Mouse (Mus musculus): ENCODE measurements around the gene Sgms2. TPM values are rescaled to one million over a fixed set of nuclear protein-coding genes. Genes with fewer than 3 reads are reported as not detected.
"Not testable (repeated sequence)": the region's sequence is repeated elsewhere in the genome, so short reads cannot be mapped to it uniquely, and the experiment has no call there.

Sgms2 gene
- polyA plus RNA-seq, 1 experiment: 8.6 TPM

DNA sequence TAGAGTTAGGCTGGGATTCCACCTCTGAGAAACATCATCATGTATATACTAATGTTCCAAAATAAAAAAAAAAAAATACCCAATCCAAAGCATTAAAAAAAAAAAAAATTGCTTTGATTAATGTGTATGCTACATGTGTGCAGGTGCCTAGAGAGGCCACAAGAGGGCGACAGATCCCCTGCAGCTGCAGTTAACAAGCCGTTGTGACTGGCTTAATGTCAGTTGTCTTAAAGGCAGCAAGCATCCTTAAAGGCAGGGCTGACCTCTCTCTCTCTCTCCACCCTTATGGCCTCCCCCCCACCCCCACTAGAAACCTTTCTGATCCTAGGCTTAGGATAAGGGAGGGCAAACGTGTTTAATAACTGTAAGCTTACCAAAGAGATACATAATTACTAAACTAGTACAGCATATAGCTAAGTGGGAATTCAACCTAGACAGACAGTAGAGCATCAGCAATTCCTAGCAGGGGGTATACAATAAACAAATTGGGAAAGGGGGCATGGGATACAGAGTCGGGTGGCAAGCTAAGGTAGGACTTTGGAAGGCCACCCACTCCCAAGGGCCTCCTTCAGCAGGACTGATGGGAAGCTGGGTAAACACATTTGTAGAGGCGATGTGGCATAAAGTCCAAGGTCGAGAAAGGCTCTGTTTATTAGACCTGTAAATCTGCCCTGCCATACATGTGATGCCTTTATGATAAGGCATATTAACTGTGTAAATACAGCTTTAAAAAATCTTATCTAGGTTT is 143.2 kb downstream of the Sgms2 start:
- Histone ChIP-seq H3K4me3 (ENCODE audit: insufficient read depth, poor library complexity, severe bottlenecking) (no peak overlapping the region), H3K79me3 (ENCODE audit: low read depth) (no peaks in the 10 kb centered on the region), H3K79me2 (ENCODE audit: control insufficient read depth, insufficient read depth) (peaks cover 8% of the 10 kb centered on the region), H3ac (ENCODE audit: control insufficient read depth, insufficient read length, low read depth) (no peak overlapping the region), H3K27me3 (ENCODE audit: control insufficient read depth, insufficient read depth, insufficient read length) (no peaks in the 10 kb centered on the region), H3K36me3 (ENCODE audit: control insufficient read depth, insufficient read depth) (no peaks in the 10 kb centered on the region)
- TF ChIP-seq USF1 (IDR thresholded peaks at IDR 0.05; ENCODE audit: low read depth) (no peak), CTCF (IDR thresholded peaks at IDR 0.05; ENCODE audit: control insufficient read depth, insufficient read depth, insufficient read length) (peak; percentile 43)

DNA sequence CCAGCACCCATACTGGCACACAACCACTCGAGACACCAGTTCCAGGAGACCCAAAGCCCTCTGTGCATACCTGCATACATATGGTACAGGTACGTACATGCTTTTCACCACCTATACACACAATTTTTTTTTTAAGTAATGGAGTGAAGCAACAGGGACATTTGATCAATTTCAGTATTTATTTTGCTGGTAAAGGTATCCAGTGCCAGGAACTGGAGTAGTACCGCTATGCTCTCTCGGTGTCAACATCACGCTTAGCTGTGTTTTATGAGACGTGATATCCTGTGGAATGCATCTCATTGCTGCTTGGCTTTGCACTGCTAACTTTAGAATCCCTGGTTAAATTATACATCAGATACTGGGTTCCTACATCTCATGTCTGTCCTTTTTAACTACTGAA is 145.3 kb downstream of the Sgms2 start:
- Histone ChIP-seq H3K27me3 (ENCODE audit: control insufficient read depth, insufficient read depth, insufficient read length) (no peaks in the 10 kb centered on the region), H3K4me3 (ENCODE audit: insufficient read depth, poor library complexity, severe bottlenecking) (no peak overlapping the region), H3K79me3 (ENCODE audit: low read depth) (no peaks in the 10 kb centered on the region), H3ac (ENCODE audit: control insufficient read depth, insufficient read length, low read depth) (no peak overlapping the region), H3K79me2 (ENCODE audit: control insufficient read depth, insufficient read depth) (peaks cover 8% of the 10 kb centered on the region), H3K36me3 (ENCODE audit: control insufficient read depth, insufficient read depth) (no peaks in the 10 kb centered on the region)
- no peak for TF ChIP-seq CEBPB (IDR thresholded peaks at IDR 0.05; ENCODE audit: low read depth)
- no peak for TF ChIP-seq CTCF (IDR thresholded peaks at IDR 0.05; ENCODE audit: control insufficient read depth, insufficient read depth, insufficient read length)
- no peak for TF ChIP-seq FOSL1 (IDR thresholded peaks at IDR 0.05; ENCODE audit: insufficient read depth, low read length, poor library complexity, severe bottlenecking)
- no peak for TF ChIP-seq MYOD1 (IDR thresholded peaks at IDR 0.05; ENCODE audit: control insufficient read depth, insufficient read length, low read depth)
- no peak for TF ChIP-seq USF1 (IDR thresholded peaks at IDR 0.05; ENCODE audit: low read depth)
- TF ChIP-seq MAX (IDR thresholded peaks at IDR 0.05): no peak
- TF ChIP-seq MYOG (IDR thresholded peaks at IDR 0.05; ENCODE audit: control insufficient read depth, extremely low read depth, insufficient read length): no peak

GRCm38 (mm10) chr3:131343311-131343710 is 147.9 kb downstream of the Sgms2 start:
- TF ChIP-seq MYOD1 (IDR thresholded peaks at IDR 0.05; ENCODE audit: control insufficient read depth, insufficient read length, low read depth) (no peak), CTCF (IDR thresholded peaks at IDR 0.05; ENCODE audit: control insufficient read depth, insufficient read depth, insufficient read length) (no peak), USF1 (IDR thresholded peaks at IDR 0.05; ENCODE audit: low read depth) (no peak), CEBPB (IDR thresholded peaks at IDR 0.05; ENCODE audit: low read depth) (no peak), MAX (IDR thresholded peaks at IDR 0.05) (no peak), FOSL1 (IDR thresholded peaks at IDR 0.05; ENCODE audit: insufficient read depth, low read length, poor library complexity, severe bottlenecking) (no peak), MYOG (IDR thresholded peaks at IDR 0.05; ENCODE audit: control insufficient read depth, extremely low read depth, insufficient read length) (no peak)
- H3K79me3 ChIP-seq (ENCODE audit: low read depth): no peaks in the 10 kb centered on the region

GRCm38 (mm10) chr3:131340885-131341284 is 150.3 kb downstream of the Sgms2 start:
- Histone ChIP-seq H3K36me3 (ENCODE audit: control insufficient read depth, insufficient read depth) (peaks cover 7% of the 10 kb centered on the region), H3K79me2 (ENCODE audit: control insufficient read depth, insufficient read depth) (no peaks in the 10 kb centered on the region), H3K79me3 (ENCODE audit: low read depth) (no peaks in the 10 kb centered on the region), H3ac (ENCODE audit: control insufficient read depth, insufficient read length, low read depth) (no peak overlapping the region), H3K27me3 (ENCODE audit: control insufficient read depth, insufficient read depth, insufficient read length) (no peaks in the 10 kb centered on the region), H3K4me3 (ENCODE audit: insufficient read depth, poor library complexity, severe bottlenecking) (no peak overlapping the region)
- no peak for TF ChIP-seq CEBPB (IDR thresholded peaks at IDR 0.05; ENCODE audit: low read depth)
- TF ChIP-seq USF1 (IDR thresholded peaks at IDR 0.05; ENCODE audit: low read depth): no peak
- TF ChIP-seq MYOD1 (IDR thresholded peaks at IDR 0.05; ENCODE audit: control insufficient read depth, insufficient read length, low read depth): no peak
- no peak for TF ChIP-seq MYOG (IDR thresholded peaks at IDR 0.05; ENCODE audit: control insufficient read depth, extremely low read depth, insufficient read length)
- TF ChIP-seq MAX (IDR thresholded peaks at IDR 0.05): no peak
- TF ChIP-seq FOSL1 (IDR thresholded peaks at IDR 0.05; ENCODE audit: insufficient read depth, low read length, poor library complexity, severe bottlenecking): no peak
- TF ChIP-seq CTCF (IDR thresholded peaks at IDR 0.05; ENCODE audit: control insufficient read depth, insufficient read depth, insufficient read length): no peak

More at GRCm38 (mm10) chr3:131343311-131343710, 147.9 kb downstream of the Sgms2 start:
- no peaks in the 10 kb centered on the region for H3K27me3 ChIP-seq (ENCODE audit: control insufficient read depth, insufficient read depth, insufficient read length)
- peaks cover 7% of the 10 kb centered on the region for H3K36me3 ChIP-seq (ENCODE audit: control insufficient read depth, insufficient read depth)
- H3K4me3 ChIP-seq (ENCODE audit: insufficient read depth, poor library complexity, severe bottlenecking): no peak overlapping the region
- no peak overlapping the region for H3ac ChIP-seq (ENCODE audit: control insufficient read depth, insufficient read length, low read depth)
- H3K79me2 ChIP-seq (ENCODE audit: control insufficient read depth, insufficient read depth): peaks cover 8% of the 10 kb centered on the region

GRCm38 (mm10) chr3:131339280-131339679 is 151.9 kb downstream of the Sgms2 start:
- Histone ChIP-seq H3K79me3 (ENCODE audit: low read depth) (no peaks in the 10 kb centered on the region), H3K4me3 (ENCODE audit: insufficient read depth, poor library complexity, severe bottlenecking) (no peak overlapping the region), H3ac (ENCODE audit: control insufficient read depth, insufficient read length, low read depth) (no peak overlapping the region), H3K27me3 (ENCODE audit: control insufficient read depth, insufficient read depth, insufficient read length) (no peaks in the 10 kb centered on the region), H3K79me2 (ENCODE audit: control insufficient read depth, insufficient read depth) (no peaks in the 10 kb centered on the region), H3K36me3 (ENCODE audit: control insufficient read depth, insufficient read depth) (peaks cover 12% of the 10 kb centered on the region)
- TF ChIP-seq MYOG (IDR thresholded peaks at IDR 0.05; ENCODE audit: control insufficient read depth, extremely low read depth, insufficient read length) (no peak), MYOD1 (IDR thresholded peaks at IDR 0.05; ENCODE audit: control insufficient read depth, insufficient read length, low read depth) (no peak), FOSL1 (IDR thresholded peaks at IDR 0.05; ENCODE audit: insufficient read depth, low read length, poor library complexity, severe bottlenecking) (no peak), MAX (IDR thresholded peaks at IDR 0.05) (no peak), CEBPB (IDR thresholded peaks at IDR 0.05; ENCODE audit: low read depth) (no peak), CTCF (IDR thresholded peaks at IDR 0.05; ENCODE audit: control insufficient read depth, insufficient read depth, insufficient read length) (no peak), USF1 (IDR thresholded peaks at IDR 0.05; ENCODE audit: low read depth) (no peak)

- not testable (repeated sequence) for H3K79me2 ChIP-seq (ENCODE audit: control insufficient read depth, insufficient read depth); H3ac ChIP-seq (ENCODE audit: control insufficient read depth, insufficient read length, low read depth)
- peaks cover 12% of the 10 kb centered on the region for H3K36me3 ChIP-seq (ENCODE audit: control insufficient read depth, insufficient read depth)
Measured at GRCm38 (mm10) chr3:131337749-131338148, 153.5 kb downstream of the Sgms2 start.

More at GRCm38 (mm10) chr3:131337749-131338148, 153.5 kb downstream of the Sgms2 start:
- not testable (repeated sequence) for H3K79me3 ChIP-seq (ENCODE audit: low read depth); H3K4me3 ChIP-seq (ENCODE audit: insufficient read depth, poor library complexity, severe bottlenecking); H3K27me3 ChIP-seq (ENCODE audit: control insufficient read depth, insufficient read depth, insufficient read length)
